Mouse (Mus musculus) stomach, postnatal 0 days (tissue): ENCODE data around the gene Slc45a3.

Experiments used
- CTCF ChIP-seq: IDR thresholded peaks from 2 replicates; pipeline ENCODE4 v1.5.1; 2016; ENCODE audit warnings: antibody characterized with exemption, low read depth, mild to moderate bottlenecking, moderate library complexity
- EP300 ChIP-seq: optimal IDR thresholded peaks from 2 replicates; pipeline ENCODE3; 2016; ENCODE audit warnings: antibody characterized with exemption

DNA sequence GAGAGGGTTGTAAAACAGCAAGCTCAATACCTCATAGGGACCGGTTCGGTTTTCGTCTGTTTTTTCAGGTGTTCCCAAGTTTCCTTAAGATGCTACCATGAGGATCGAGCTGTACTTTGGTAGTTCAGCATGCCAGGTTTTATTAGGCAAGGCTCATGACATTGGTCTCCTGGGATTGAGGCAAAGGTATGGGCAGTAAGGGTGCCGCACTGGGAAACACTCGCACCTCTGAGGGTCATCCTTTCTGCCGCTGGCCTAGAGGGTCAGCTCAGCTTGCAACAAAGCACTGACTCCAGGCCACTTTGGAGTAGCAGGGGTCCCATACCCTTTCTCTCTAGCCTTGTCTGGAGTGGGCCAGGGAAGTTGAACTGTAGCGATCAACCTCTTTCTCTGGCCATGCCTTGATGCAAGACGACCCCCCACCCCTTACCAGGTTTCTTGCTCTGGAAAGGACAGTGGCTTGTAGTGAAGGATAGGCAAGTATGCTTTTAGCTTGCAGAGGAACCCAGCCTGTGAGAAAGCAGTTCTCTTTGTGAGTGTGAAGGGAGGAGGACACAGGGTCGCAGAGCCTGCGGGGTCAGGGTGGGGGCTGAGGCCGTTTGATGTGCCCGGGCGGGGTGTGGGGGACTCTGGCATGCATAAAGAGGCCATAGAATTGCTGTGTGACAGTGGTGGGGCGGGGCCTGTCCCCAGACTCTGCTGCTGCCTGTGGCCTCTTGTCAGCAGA, 9.2 kb downstream of the Slc45a3 start:
- no peak for TF ChIP-seq CTCF
- TF ChIP-seq EP300, result no peak
